Mouse (Mus musculus) small intestine, adult 2 months (tissue): ENCODE results near the gene Cxadr.

Experiments
- CTCF ChIP-seq: fragments of 200-500 bp; IDR thresholded peaks from 2 replicates; pipeline ENCODE4 v1.5.1; 2012; ENCODE audit warnings: low read depth, mild to moderate bottlenecking, control low read depth, inconsistent platforms, low read length, moderate library complexity, mixed read lengths; ENCODE audit not compliant: insufficient replicate concordance, insufficient read length; ENCODE audit errors: extremely low read depth
- POLR2A ChIP-seq: fragments of 200-500 bp; IDR thresholded peaks from 2 replicates; pipeline ENCODE4 v1.6.1; 2012; ENCODE audit warnings: low read depth, mild to moderate bottlenecking, control low read depth, inconsistent platforms, low read length, moderate library complexity

GRCm38 (mm10) chr16:78264442-78265150 is 36.7 kb upstream of the Cxadr start:
- TF ChIP-seq CTCF, result no peak
- TF ChIP-seq POLR2A, result no peak
